Mouse (Mus musculus) CH12.LX (cell line): ENCODE measurements at regions not wholly inside any gene's neighbourhood (a gene's known extent, or its start where the extent isn't known, plus 50 kb on each side); places are given as distances from the start of the nearest gene placed in this dataset.

Experiments
- DNase-seq: peaks from one replicate; pipeline ENCODE4 v3.0.0-alpha.2; 2013; ENCODE audit errors: extremely low read depth
- H3K27ac ChIP-seq: 2 replicates; pipeline ENCODE4 v1.5.1; 2012; ENCODE audit warnings: low read depth, mild to moderate bottlenecking, control low read depth, moderate library complexity; ENCODE audit not compliant: insufficient read depth
- H3K27me3 ChIP-seq: replicated peaks from 2 replicates; pipeline ENCODE3; 2012; ENCODE audit warnings: inconsistent platforms
- H3K36me3 ChIP-seq, 2 experiments: replicated peaks in 1 of 2; 2 replicates each; pipeline versions ENCODE3 to v1.6.1; 2012; ENCODE audit warnings: inconsistent platforms in 1 of 2, low read length in 1 of 2, mild to moderate bottlenecking in 1 of 2, mixed read lengths in 1 of 2, moderate library complexity in 1 of 2; ENCODE audit not compliant: control insufficient read depth in 1 of 2, insufficient read depth in 1 of 2
- H3K4me1 ChIP-seq, 2 experiments: 2 replicates each; pipeline ENCODE4 v1.6.1; 2012; ENCODE audit warnings: inconsistent platforms in 1 of 2, moderate library complexity in 1 of 2; ENCODE audit not compliant: insufficient read depth in 2 of 2, control insufficient read depth in 1 of 2
- H3K4me2 ChIP-seq: 2 replicates; pipeline ENCODE4 v1.6.1; 2012; ENCODE audit warnings: low read depth, mild to moderate bottlenecking, control low read depth; ENCODE audit not compliant: poor library complexity, insufficient read depth, severe bottlenecking
- H3K4me3 ChIP-seq, 3 experiments: fragments of 150-350 bp in 1 of 3; sonication (generic) in 1 of 3; replicated peaks in 1 of 3; 2 replicates each; pipeline versions ENCODE3 to v1.5.1; 2011 to 2012; ENCODE audit warnings: low read depth in 2 of 3, low read length in 2 of 3, mild to moderate bottlenecking in 2 of 3, moderate library complexity in 2 of 3, control low read depth in 1 of 3, improper control_type of control experiment in 1 of 3, inconsistent platforms in 1 of 3, mixed read lengths in 1 of 3; ENCODE audit not compliant: poor library complexity in 1 of 3
- H3K79me2 ChIP-seq: replicated peaks from 2 replicates; pipeline ENCODE4 v1.6.1; 2012; ENCODE audit warnings: mild to moderate bottlenecking, moderate library complexity; ENCODE audit not compliant: control insufficient read depth, poor library complexity, insufficient read depth, severe bottlenecking; ENCODE audit errors: extremely low read depth
- H3K9ac ChIP-seq: 2 replicates; pipeline ENCODE4 v1.6.1; 2012; ENCODE audit warnings: low read depth, mild to moderate bottlenecking, control low read depth, moderate library complexity; ENCODE audit not compliant: insufficient read depth
- H3K9me3 ChIP-seq: replicated peaks from 2 replicates; pipeline ENCODE3; 2012; ENCODE audit warnings: low read length, inconsistent platforms, mixed read lengths
- BHLHE40 ChIP-seq: IDR thresholded peaks from 2 replicates; pipeline ENCODE4 v1.6.1; 2011; ENCODE audit warnings: mild to moderate bottlenecking, low read depth, low read length, improper control_type of control experiment
- CHD2 ChIP-seq: IDR thresholded peaks from 2 replicates; pipeline ENCODE4 v1.6.1; 2011; ENCODE audit warnings: low read length, improper control_type of control experiment
- CTCF ChIP-seq, 2 experiments: IDR thresholded peaks in 1 of 2; conservative IDR thresholded peaks in 1 of 2; 2 replicates each; pipeline ENCODE4 v1.5.1; 2011 to 2012; ENCODE audit warnings: low read depth in 2 of 2, low read length in 2 of 2, improper control_type of control experiment in 1 of 2, inconsistent platforms in 1 of 2, mild to moderate bottlenecking in 1 of 2, moderate library complexity in 1 of 2
- E2F4 ChIP-seq: IDR thresholded peaks from 2 replicates; pipeline ENCODE4 v1.6.1; 2011; ENCODE audit warnings: low read depth, low read length, improper control_type of control experiment; ENCODE audit not compliant: insufficient replicate concordance
- EP300 ChIP-seq: IDR thresholded peaks from 2 replicates; pipeline ENCODE4 v1.6.1; 2011; ENCODE audit warnings: low read length, improper control_type of control experiment
- ETS1 ChIP-seq: conservative IDR thresholded peaks from 2 replicates; pipeline ENCODE4 v1.6.1; 2012; ENCODE audit warnings: low read depth, mild to moderate bottlenecking, inconsistent platforms, low read length, improper control_type of control experiment, moderate library complexity
- GABPA ChIP-seq: IDR thresholded peaks from 2 replicates; pipeline ENCODE4 v1.6.1; 2012; ENCODE audit warnings: low read depth, low read length, improper control_type of control experiment, inconsistent platforms; ENCODE audit not compliant: insufficient replicate concordance
- HCFC1 ChIP-seq: IDR thresholded peaks from 2 replicates; pipeline ENCODE4 v1.6.1; 2012; ENCODE audit warnings: low read depth, mild to moderate bottlenecking, inconsistent platforms, low read length, improper control_type of control experiment
- IRF4 ChIP-seq: IDR thresholded peaks from 2 replicates; pipeline ENCODE4 v1.6.1; 2014; ENCODE audit warnings: low read depth, mild to moderate bottlenecking, inconsistent platforms, low read length, improper control_type of control experiment
- JUN ChIP-seq: IDR thresholded peaks from 2 replicates; pipeline ENCODE4 v1.6.1; 2011; ENCODE audit warnings: low read depth, mild to moderate bottlenecking, low read length, improper control_type of control experiment, moderate library complexity; ENCODE audit not compliant: insufficient read depth
- KAT2A ChIP-seq: IDR thresholded peaks from 2 replicates; pipeline ENCODE4 v1.6.1; 2012; ENCODE audit warnings: low read length, improper control_type of control experiment, inconsistent platforms; ENCODE audit not compliant: insufficient replicate concordance
- MAFK ChIP-seq: IDR thresholded peaks from 2 replicates; pipeline ENCODE4 v1.6.1; 2011; ENCODE audit warnings: low read length, improper control_type of control experiment; ENCODE audit not compliant: insufficient replicate concordance
- MAX ChIP-seq: IDR thresholded peaks from 2 replicates; pipeline ENCODE4 v1.6.1; 2011; ENCODE audit warnings: low read length, improper control_type of control experiment
- MEF2A ChIP-seq: IDR thresholded peaks from 2 replicates; pipeline ENCODE4 v1.6.1; 2014; ENCODE audit warnings: low read depth, mild to moderate bottlenecking, inconsistent platforms, low read length, improper control_type of control experiment, borderline replicate concordance
- NELFE ChIP-seq: IDR thresholded peaks from 2 replicates; pipeline ENCODE4 v1.6.1; 2011; ENCODE audit warnings: low read depth, low read length, improper control_type of control experiment
- PAX5 ChIP-seq: IDR thresholded peaks from 2 replicates; pipeline ENCODE4 v1.6.1; 2012; ENCODE audit warnings: low read length, inconsistent platforms, mixed read lengths
- POLR2A ChIP-seq: IDR thresholded peaks from 2 replicates; pipeline ENCODE4 v1.6.1; 2011; ENCODE audit warnings: low read depth, mild to moderate bottlenecking, improper control_type of control experiment, low read length
- POLR2AphosphoS2 ChIP-seq: IDR thresholded peaks from 2 replicates; pipeline ENCODE4 v1.6.1; 2011; ENCODE audit warnings: low read depth, low read length, improper control_type of control experiment
- RAD21 ChIP-seq: IDR thresholded peaks from 2 replicates; pipeline ENCODE4 v1.6.1; 2011; ENCODE audit warnings: low read depth, mild to moderate bottlenecking, low read length, improper control_type of control experiment, moderate library complexity
- RCOR1 ChIP-seq: conservative IDR thresholded peaks from 2 replicates; pipeline ENCODE4 v1.6.1; 2012; ENCODE audit warnings: low read depth, mild to moderate bottlenecking, inconsistent platforms, low read length, improper control_type of control experiment
- TBP ChIP-seq: conservative IDR thresholded peaks from 2 replicates; pipeline ENCODE4 v1.6.1; 2011; ENCODE audit warnings: low read depth, low read length, improper control_type of control experiment
- TCF12 ChIP-seq: IDR thresholded peaks from 2 replicates; pipeline ENCODE4 v1.6.1; 2014; ENCODE audit warnings: low read depth, mild to moderate bottlenecking, inconsistent platforms, low read length, improper control_type of control experiment
- UBTF ChIP-seq: IDR thresholded peaks from 2 replicates; pipeline ENCODE4 v1.6.1; 2012; ENCODE audit warnings: low read depth, mild to moderate bottlenecking, inconsistent platforms, low read length, improper control_type of control experiment, moderate library complexity
- USF2 ChIP-seq: conservative IDR thresholded peaks from 2 replicates; pipeline ENCODE4 v1.6.1; 2011; ENCODE audit warnings: low read depth, low read length, improper control_type of control experiment
- ZMIZ1 ChIP-seq: IDR thresholded peaks from 2 replicates; pipeline ENCODE4 v1.6.1; 2012; ENCODE audit warnings: low read depth, mild to moderate bottlenecking, inconsistent platforms, low read length, improper control_type of control experiment
- dilution Hi-C: fragments of 300-500 bp; cut with MboI; formaldehyde crosslinking; loops from 2 replicates; pipeline ENCODE4 v1.14.3; 2020; ENCODE audit warnings: low sequenced_read_pairs; ENCODE audit not compliant: extremely low pct_unique_long_range_greater_than_20kb, extremely low pct_ligation_motif_present
- in situ Hi-C: fragments of 300-500 bp; cut with MboI; formaldehyde crosslinking; loops from 3 replicates; pipeline ENCODE4 v1.14.3; 2019; ENCODE audit warnings: low sequenced_read_pairs, low pct_ligation_motif_present, low pct_unique_long_range_greater_than_20kb, mixed read lengths

DNA sequence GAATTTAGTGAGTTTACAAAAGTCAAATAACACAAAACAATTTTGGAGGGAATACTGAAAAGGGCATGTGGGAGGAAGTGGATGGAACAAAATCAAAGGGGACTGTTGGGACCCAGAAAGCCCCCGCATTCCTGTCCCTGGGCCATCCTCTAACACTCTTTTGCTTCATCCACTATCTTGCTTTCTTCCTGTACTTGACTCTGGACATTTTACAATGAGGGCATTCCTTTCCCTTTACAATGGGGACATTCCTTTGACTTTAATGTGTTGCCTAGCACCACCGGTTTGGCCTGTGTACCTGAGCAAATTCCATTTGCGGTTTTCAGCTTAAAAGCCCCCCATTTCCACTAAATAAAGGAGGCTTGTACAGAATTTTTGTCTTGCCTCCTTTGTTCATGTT lies 1341.0 kb downstream of the Pcdh17 start:
- Histone ChIP-seq H3K36me3 (no peaks in the 10 kb centered on the region), H3K27me3 (no peaks in the 10 kb centered on the region), H3K4me2 (no peak overlapping the region), H3K27ac (no peak overlapping the region), H3K79me2 (no peaks in the 10 kb centered on the region), H3K4me3 (no peak overlapping the region), H3K9ac (no peak overlapping the region), H3K4me1 (no peaks in the 10 kb centered on the region), H3K9me3 (peaks cover 9% of the 10 kb centered on the region)
- in situ Hi-C loops (no loop called here), dilution Hi-C loops (no loop called here)
- DNase-seq: no peak
- no peak for TF ChIP-seq CTCF (conservative IDR thresholded peaks at IDR 0.05 in 1 of 2, IDR thresholded peaks at IDR 0.05 in 1 of 2; ENCODE audit: low read depth in 2 of 2, low read length in 2 of 2)
- TF ChIP-seq HCFC1: no peak
- no peak for TF ChIP-seq TBP
- no peak for TF ChIP-seq NELFE
- TF ChIP-seq CHD2: no peak
- no peak for TF ChIP-seq ETS1
- TF ChIP-seq MEF2A: no peak
- no peak for TF ChIP-seq JUN
- no peak for TF ChIP-seq KAT2A

DNA sequence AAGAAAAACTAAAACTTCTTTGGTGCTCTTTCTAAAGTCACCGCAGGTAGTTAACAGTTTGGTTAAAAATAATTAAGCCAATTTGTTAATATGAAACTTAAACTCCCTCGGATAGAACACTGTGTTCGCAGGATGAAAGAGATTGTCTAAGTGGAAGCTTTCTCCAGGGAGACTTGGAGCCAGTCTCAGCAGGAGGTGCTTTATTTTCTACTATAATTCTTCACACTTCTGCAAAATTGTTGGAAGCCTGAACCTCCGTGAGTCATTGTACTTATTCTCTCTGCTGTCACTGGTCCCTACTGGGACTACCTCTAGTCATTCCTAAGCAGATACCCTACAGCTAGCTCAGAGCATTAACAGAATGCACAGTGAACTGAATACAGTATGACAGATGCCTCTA lies 1327.3 kb downstream of the Pcdh17 start:
- Histone ChIP-seq H3K4me2 (no peak overlapping the region), H3K36me3 (no peaks in the 10 kb centered on the region)

DNA sequence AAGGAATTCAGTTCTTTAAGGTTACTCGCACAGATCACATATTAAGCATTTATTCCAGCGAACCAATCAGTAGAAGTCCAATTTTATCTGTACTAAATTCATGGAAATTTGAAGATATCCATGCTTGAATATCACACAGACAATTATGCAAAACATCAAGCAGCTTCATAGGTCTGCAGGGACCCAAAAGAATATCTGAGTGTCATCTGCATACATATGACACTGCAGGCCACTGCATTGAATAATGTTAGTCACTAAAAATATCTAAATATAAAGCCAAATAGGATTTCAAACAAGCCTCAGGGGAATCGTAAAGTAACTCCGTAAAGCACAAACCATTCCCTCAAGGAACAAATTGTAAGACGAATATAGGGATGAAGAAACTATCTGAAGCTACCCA lies 1324.9 kb downstream of the Pcdh17 start:
- no peaks in the 10 kb centered on the region for H3K36me3 ChIP-seq
- no peak for DNase-seq
- dilution Hi-C loops: no loop called here
- no peak for TF ChIP-seq UBTF
- TF ChIP-seq ETS1: no peak
- no peak for TF ChIP-seq IRF4
- no peak for TF ChIP-seq PAX5
- no peak for TF ChIP-seq MAX
- TF ChIP-seq E2F4: no peak
- no peak for TF ChIP-seq MEF2A
- no peak for TF ChIP-seq TCF12
- TF ChIP-seq POLR2A: no peak
- TF ChIP-seq RCOR1: no peak
- no peak for TF ChIP-seq EP300
- no peak for TF ChIP-seq USF2
- no peak for TF ChIP-seq TBP
- no peak for TF ChIP-seq RAD21
- no peaks in the 10 kb centered on the region for H3K4me1 ChIP-seq
- no peak overlapping the region for H3K4me2 ChIP-seq
- no peak overlapping the region for H3K4me3 ChIP-seq
- H3K27ac ChIP-seq: no peak overlapping the region
- in situ Hi-C loops: no loop called here
- H3K9me3 ChIP-seq: peaks cover 17% of the 10 kb centered on the region
- H3K79me2 ChIP-seq: no peaks in the 10 kb centered on the region
- no peak overlapping the region for H3K9ac ChIP-seq
- H3K27me3 ChIP-seq: no peaks in the 10 kb centered on the region

More for the DNA sequence above, 1327.3 kb downstream of the Pcdh17 start:
- Histone ChIP-seq H3K79me2 (no peaks in the 10 kb centered on the region), H3K4me1 (no peaks in the 10 kb centered on the region), H3K4me3 (no peak overlapping the region), H3K9me3 (peaks cover 16% of the 10 kb centered on the region), H3K27ac (no peak overlapping the region), H3K9ac (no peak overlapping the region), H3K27me3 (no peaks in the 10 kb centered on the region)
- TF ChIP-seq POLR2AphosphoS2: no peak
- TF ChIP-seq NELFE: no peak
- no peak for TF ChIP-seq ZMIZ1
- TF ChIP-seq PAX5: no peak
- TF ChIP-seq BHLHE40: no peak
- no peak for TF ChIP-seq UBTF
- TF ChIP-seq RAD21: no peak
- no peak for TF ChIP-seq CTCF (conservative IDR thresholded peaks at IDR 0.05 in 1 of 2, IDR thresholded peaks at IDR 0.05 in 1 of 2; ENCODE audit: low read depth in 2 of 2, low read length in 2 of 2)
- no peak for TF ChIP-seq POLR2A
- TF ChIP-seq MAX: no peak
- no peak for TF ChIP-seq MAFK
- no peak for TF ChIP-seq CHD2
- TF ChIP-seq IRF4: no peak
- no peak for TF ChIP-seq GABPA
- DNase-seq: no peak
- in situ Hi-C loops (no loop called here), dilution Hi-C loops (no loop called here)
